Mouse (Mus musculus): ENCODE measurements around the gene Sympk.

DNA sequence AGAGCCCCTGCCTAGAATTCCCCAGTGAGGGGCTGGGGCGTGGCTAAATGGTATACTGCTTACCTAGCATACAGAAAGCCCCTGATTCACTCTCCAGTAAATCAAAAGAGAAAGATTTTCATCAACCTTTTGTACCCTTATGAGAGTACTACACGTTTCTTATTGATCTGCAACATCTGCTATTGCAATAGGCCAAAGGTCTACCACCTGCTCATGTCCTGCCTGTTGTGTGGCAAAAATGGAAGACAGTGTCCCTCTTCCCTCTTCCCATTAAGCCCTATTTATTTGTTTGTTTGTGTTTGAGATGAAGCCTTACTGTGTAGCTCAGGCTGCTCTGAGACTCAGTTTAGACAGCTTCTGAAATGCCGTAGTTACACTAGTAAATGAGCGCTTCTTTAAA, 8.1 kb upstream of the Sympk start:
- TF ChIP-seq CTCF (IDR thresholded peaks at IDR 0.05; ENCODE audit: borderline replicate concordance, insufficient read depth, low read depth, low read length) (no peak), POLR2A (IDR thresholded peaks at IDR 0.05; ENCODE audit: borderline replicate concordance, insufficient read depth, low read length) (no peak)

All from cerebellum, adult 2 months (tissue).